Mouse (Mus musculus) liver, postnatal 0 days (tissue): ENCODE results near the gene Lrrn4.

ENCODE experiments used
- CTCF ChIP-seq: sonication (generic); IDR thresholded peaks from 2 replicates; pipeline ENCODE4 v1.5.1; 2016; ENCODE audit warnings: antibody characterized with exemption, low read depth
- EP300 ChIP-seq: IDR thresholded peaks from 2 replicates; pipeline ENCODE4 v1.6.1; 2016; ENCODE audit warnings: antibody characterized with exemption, low read depth, mild to moderate bottlenecking

- no peak for TF ChIP-seq CTCF
- TF ChIP-seq EP300: no peak
These were observed 41.6 kb upstream of the Lrrn4 start for GRCm38 (mm10) chr2:132922076-132922873.
